Mouse (Mus musculus) intestine, postnatal 0 days (tissue): Measurements from ENCODE around the gene Foxf1. TPM values are rescaled to one million over a fixed set of nuclear protein-coding genes. Genes with fewer than 3 reads are reported as not detected.
A peak's percentile ranks its signal among the peaks of the same experiment; 100 is the strongest.

ENCODE experiments used
- ATAC-seq: fragments of 200-750 bp; cut with Nextera tagmentation; 2 replicates; pipeline ENCODE4 v1.8.0; 2017; ENCODE audit warnings: mild to moderate bottlenecking, moderate TSS enrichment, moderate library complexity
- H3K27ac ChIP-seq: fragments of 300-500 bp; sonication (generic); 2 replicates; pipeline ENCODE4 v1.5.1; 2014; ENCODE audit warnings: mild to moderate bottlenecking, low read depth, low read length, moderate library complexity
- H3K27me3 ChIP-seq: fragments of 300-500 bp; sonication (generic); replicated peaks from 2 replicates; pipeline ENCODE4 v1.6.1; 2014; ENCODE audit warnings: low read length, mixed read lengths; ENCODE audit not compliant: control insufficient read depth, insufficient read depth
- H3K36me3 ChIP-seq: fragments of 300-500 bp; sonication (generic); 2 replicates; pipeline ENCODE4 v1.6.1; 2014; ENCODE audit warnings: mild to moderate bottlenecking, moderate library complexity; ENCODE audit not compliant: control insufficient read depth, insufficient read depth
- H3K4me1 ChIP-seq: fragments of 300-500 bp; sonication (generic); replicated peaks from 2 replicates; pipeline ENCODE4 v1.6.1; 2014; ENCODE audit warnings: antibody characterized with exemption, low read length, mixed read lengths; ENCODE audit not compliant: control insufficient read depth, insufficient read depth
- H3K4me2 ChIP-seq: fragments of 300-500 bp; sonication (generic); replicated peaks from 2 replicates; pipeline ENCODE4 v1.6.1; 2014; ENCODE audit warnings: low read depth, mild to moderate bottlenecking, moderate library complexity
- H3K4me3 ChIP-seq: fragments of 300-500 bp; sonication (generic); 2 replicates; pipeline ENCODE4 v1.5.1; 2014; ENCODE audit warnings: low read depth, low read length
- H3K9ac ChIP-seq: fragments of 300-500 bp; sonication (generic); 2 replicates; pipeline ENCODE4 v1.6.1; 2014; ENCODE audit warnings: mild to moderate bottlenecking, low read depth, low read length
- H3K9me3 ChIP-seq: fragments of 300-500 bp; sonication (generic); 2 replicates; pipeline ENCODE4 v1.6.1; 2016; ENCODE audit warnings: mixed run types; ENCODE audit not compliant: control insufficient read depth
- CTCF ChIP-seq: sonication (generic); IDR thresholded peaks from 2 replicates; pipeline ENCODE4 v1.5.1; 2016; ENCODE audit warnings: low read depth, mild to moderate bottlenecking, control low read depth, antibody characterized with exemption, moderate library complexity
- WGBS: fragments of 180-500 bp; shearing (Covaris S2); extraction: QIAGEN DNeasy Blood & Tissue Kit; methylation state at CpG from one replicate; pipeline ENCODE4 v1.1.7; 2014; 5-methylcytosine and 5-hydroxymethylcytosine counted together
- polyA plus RNA-seq: library from polyadenylated mRNA; unstranded; fragments of >200 nt; fragmentation: Nextera tagmentation; extraction: Ambion mirVana; gene quantifications from 2 replicates; pipeline ENCODE4 v1.2.1, GENCODE M21; 2015

Foxf1 gene
- polyA plus RNA-seq, 1 experiment from 2014 or later, result 50.1 TPM

GRCm38 (mm10) chr8:121126191-121126590, 42.0 kb downstream of the Foxf1 start:
- Histone ChIP-seq H3K4me2 (peak overlapping the region; percentile 64), H3K27me3 (peaks cover 97% of the 10 kb centered on the region), H3K9me3 (no peaks in the 10 kb centered on the region), H3K9ac (no peak overlapping the region), H3K27ac (no peak overlapping the region), H3K36me3 (no peaks in the 10 kb centered on the region), H3K4me1 (no peaks in the 10 kb centered on the region), H3K4me3 (peak overlapping the region; percentile 32)
- no peak for ATAC-seq
- 9% methylated on average over 6 of the region's 6 CpGs for WGBS
- TF ChIP-seq CTCF, result no peak

- WGBS, result 15% methylated on average over 6 of the region's 6 CpGs
- no peak overlapping the region; the same call in 1 of the 2 replicates for H3K4me3 ChIP-seq
- peaks cover 92% of the 10 kb centered on the region for H3K27me3 ChIP-seq
- H3K4me2 ChIP-seq, result peak overlapping the region; percentile 64; the same call in 1 of the 2 replicates
- no peak for TF ChIP-seq CTCF
- no peaks in the 10 kb centered on the region for H3K9me3 ChIP-seq
- H3K9ac ChIP-seq, result no peak overlapping the region
- ATAC-seq, result no peak
- no peaks in the 10 kb centered on the region for H3K4me1 ChIP-seq
- no peaks in the 10 kb centered on the region for H3K36me3 ChIP-seq
- no peak overlapping the region for H3K27ac ChIP-seq
Measured at GRCm38 (mm10) chr8:121126694-121127093, 42.5 kb downstream of the Foxf1 start.

GRCm38 (mm10) chr8:121127291-121127701, 43.1 kb downstream of the Foxf1 start:
- no peaks in the 10 kb centered on the region for H3K36me3 ChIP-seq
- TF ChIP-seq CTCF, result no peak
- H3K4me3 ChIP-seq, result no peak overlapping the region
- 4% methylated on average over 11 of the region's 11 CpGs for WGBS
- H3K4me2 ChIP-seq, result 0 out of 2 replicates have a peak overlapping the region, but pooled peaks have one; percentile 64
- no peak for ATAC-seq
- H3K9me3 ChIP-seq, result no peaks in the 10 kb centered on the region
- H3K27me3 ChIP-seq, result peaks cover 86% of the 10 kb centered on the region
- H3K4me1 ChIP-seq, result no peaks in the 10 kb centered on the region
- no peak overlapping the region for H3K9ac ChIP-seq
- no peak overlapping the region for H3K27ac ChIP-seq

- Histone ChIP-seq H3K27me3 (peaks cover 80% of the 10 kb centered on the region), H3K27ac (peak within 1 kb of the TSS; percentile 68), H3K4me1 (no peaks in the 10 kb centered on the region), H3K36me3 (no peaks in the 10 kb centered on the region), H3K4me2 (peak within 1 kb of the TSS; percentile 64), H3K9ac (peak within 1 kb of the TSS; percentile 26; the same call in 1 of the 2 replicates), H3K9me3 (no peaks in the 10 kb centered on the region), H3K4me3 (peak within 1 kb of the TSS; percentile 36)
- TF ChIP-seq CTCF, result no peak
- ATAC-seq, result no peak
- WGBS, result 1% methylated on average over 43 of the region's 43 CpGs
Measured at GRCm38 (mm10) chr8:121127756-121128375, 43.7 kb downstream of the Foxf1 start, which contains the start of gene Foxl1. Gene Foxl1, plus strand, starts transcription at chr8:121127940.

GRCm38 (mm10) chr8:121128531-121129264, 44.5 kb downstream of the Foxf1 start:
- Histone ChIP-seq H3K36me3 (no peaks in the 10 kb centered on the region), H3K4me2 (peak overlapping the region; percentile 51), H3K9ac (peak overlapping the region; percentile 26; the same call in 1 of the 2 replicates), H3K9me3 (no peaks in the 10 kb centered on the region), H3K27me3 (peaks cover 72% of the 10 kb centered on the region), H3K27ac (peak overlapping the region; percentile 68), H3K4me1 (no peaks in the 10 kb centered on the region), H3K4me3 (peak overlapping the region; percentile 36)
- TF ChIP-seq CTCF, result no peak
- no peak for ATAC-seq
- WGBS, result 4% methylated on average over 50 of the region's 55 CpGs

GRCm38 (mm10) chr8:121129265-121129940, 45.2 kb downstream of the Foxf1 start:
- 27% methylated on average over 16 of the region's 16 CpGs for WGBS
- H3K27ac ChIP-seq, result no peak overlapping the region
- H3K36me3 ChIP-seq, result no peaks in the 10 kb centered on the region
- no peaks in the 10 kb centered on the region for H3K4me1 ChIP-seq
- peak overlapping the region; percentile 32; the same call in 1 of the 2 replicates for H3K4me2 ChIP-seq
- peak overlapping the region; percentile 36 for H3K4me3 ChIP-seq
- peaks cover 66% of the 10 kb centered on the region for H3K27me3 ChIP-seq
- no peak for TF ChIP-seq CTCF
- no peak for ATAC-seq
- H3K9me3 ChIP-seq, result no peaks in the 10 kb centered on the region
- H3K9ac ChIP-seq, result no peak overlapping the region
